Mouse (Mus musculus): ENCODE data around the gene Tdrkh.
A peak's percentile ranks its signal among the peaks of the same experiment; 100 is the strongest.

Tdrkh gene

DNA sequence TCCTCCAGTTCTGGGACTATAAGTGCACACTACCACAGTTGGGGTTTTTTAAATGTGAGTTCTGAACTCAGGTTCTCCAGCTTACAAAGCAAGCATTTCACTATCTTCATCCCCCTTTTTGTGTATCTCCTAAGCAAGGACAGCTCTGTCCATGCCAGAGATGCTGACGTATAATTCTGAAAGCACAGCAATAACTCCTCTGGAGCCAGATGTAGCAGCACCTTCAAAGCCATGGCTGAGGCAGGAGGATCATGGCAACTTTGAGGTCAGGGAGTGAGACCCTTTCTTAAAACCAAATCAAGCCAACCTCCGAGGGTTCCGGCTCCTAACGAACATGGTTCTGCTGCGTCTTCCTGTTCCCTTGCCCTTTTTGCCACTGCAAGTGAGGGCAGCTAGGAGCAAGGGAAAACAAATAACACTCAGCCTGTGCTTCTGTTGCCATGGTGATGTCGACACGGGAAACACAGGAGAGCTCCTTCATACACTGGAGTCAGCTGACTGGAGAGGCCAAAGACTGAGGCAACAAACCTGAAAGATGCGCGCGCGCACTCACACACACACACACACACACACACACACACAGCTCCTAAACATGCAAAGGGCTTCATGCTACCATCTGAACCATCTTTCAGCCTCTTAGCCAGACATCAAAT is 51.0 kb downstream of the Tdrkh start:
- DNase-seq: no peak

DNA sequence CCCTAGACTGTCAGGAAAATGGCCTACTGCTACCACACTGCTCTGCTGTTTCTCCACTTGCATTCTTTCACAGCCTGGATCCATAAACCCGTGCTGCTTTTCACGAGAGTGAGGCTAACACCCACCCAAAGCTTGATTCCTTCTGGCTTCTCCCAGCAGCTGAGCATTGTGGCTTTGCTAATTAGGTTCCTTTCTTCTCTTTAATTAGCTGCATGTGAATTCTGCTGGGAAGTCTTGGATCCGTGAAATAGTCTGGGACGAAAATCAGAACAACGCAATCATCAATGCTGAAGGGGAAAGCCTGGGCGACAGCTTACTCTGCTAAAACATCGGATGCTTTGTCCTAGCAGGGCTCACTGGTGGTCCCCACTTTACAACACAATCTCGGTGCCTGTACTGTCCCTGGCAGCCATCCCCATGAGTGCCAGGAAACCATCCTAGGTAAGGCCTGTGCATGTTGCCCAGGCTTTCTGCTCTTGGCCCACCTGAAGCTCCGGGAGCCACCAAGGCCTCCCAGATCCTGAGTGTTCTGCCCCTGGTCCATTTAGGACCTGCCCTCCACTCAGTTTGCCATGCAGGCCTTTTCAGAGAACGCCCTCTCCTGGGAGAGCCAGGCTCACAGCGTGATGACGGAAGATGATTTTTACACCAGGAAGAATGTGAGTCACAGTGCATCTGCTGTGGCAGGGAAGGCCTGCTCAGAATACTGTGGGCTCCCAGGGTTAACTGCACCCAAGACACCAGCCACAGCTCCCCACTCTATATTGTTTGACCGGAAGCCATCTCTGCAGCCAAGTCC is 52.8 kb downstream of the Tdrkh start:
- DNase-seq: no peak

DNA sequence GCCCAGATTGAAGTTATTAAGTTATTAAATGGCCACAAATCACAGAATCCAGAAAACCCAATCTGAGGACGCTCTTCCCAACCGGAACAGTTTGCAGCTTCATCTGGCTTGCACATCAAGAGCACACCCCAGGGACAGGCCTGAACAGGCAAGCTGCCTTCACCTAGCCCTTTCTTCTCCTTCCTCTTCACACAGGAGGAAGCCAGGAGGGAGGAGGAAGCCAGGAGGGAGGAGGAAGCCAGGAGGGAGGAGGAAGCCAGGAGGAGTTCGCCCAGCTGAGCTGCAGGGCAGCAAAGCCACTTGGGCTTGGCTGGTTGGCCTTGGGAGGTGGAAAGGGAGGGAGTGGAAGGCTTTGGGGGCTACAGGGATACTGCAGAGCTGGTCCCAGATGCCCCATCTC is 55.9 kb downstream of the Tdrkh start:
- no peak for DNase-seq

DNA sequence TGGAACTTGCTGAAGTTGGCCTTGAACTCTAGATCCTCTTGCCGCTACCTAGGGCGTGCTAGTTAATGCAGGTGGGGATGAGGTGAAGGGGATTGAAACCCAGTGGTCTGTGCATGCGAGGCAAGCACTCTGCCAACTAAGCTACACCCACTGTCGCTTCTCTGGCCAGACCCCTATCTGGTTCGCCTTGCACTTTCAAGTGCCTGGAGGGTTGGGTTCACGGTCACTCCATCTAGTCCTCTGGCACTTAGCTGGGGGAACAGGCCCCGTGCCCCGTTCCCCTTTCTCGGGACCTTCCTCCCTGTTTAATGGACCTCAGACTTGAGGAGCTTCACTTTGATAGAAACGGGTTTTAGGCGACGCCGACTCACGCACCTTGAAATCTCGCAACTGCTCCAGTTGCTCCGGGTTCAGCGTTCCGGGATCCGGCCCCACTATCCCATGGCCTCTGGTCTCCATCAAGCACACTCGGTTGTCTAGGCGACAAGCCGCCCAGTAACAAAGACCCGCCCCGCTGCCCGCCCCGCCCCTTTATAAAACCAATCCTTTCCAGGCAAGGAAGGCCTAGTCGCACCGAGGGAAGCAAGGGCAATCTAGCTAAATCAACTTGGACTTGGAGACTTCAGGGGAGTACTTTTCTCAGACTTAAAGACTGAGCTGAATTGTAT is 59.5 kb downstream of the Tdrkh start:
- no peak for DNase-seq

DNA sequence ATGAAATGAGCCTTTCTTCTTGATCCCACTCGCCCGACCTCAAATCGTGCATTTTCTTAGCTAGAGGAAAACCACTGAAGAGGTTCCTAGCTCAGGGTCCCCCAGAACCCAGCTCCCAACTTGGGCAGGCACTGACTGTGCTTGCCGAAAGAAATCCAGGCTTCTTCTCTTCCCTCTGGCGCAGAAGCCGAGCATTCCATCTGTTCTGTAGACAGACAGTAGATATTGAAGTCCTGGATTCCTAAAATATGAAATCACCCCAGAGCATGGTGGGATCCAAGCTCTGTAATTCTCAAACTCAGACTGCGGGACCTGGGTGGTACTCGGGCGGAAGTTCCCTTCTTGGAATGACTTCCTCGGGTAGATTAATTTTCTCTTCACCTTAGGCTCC is 60.0 kb downstream of the Tdrkh start:
- no peak for DNase-seq

DNA sequence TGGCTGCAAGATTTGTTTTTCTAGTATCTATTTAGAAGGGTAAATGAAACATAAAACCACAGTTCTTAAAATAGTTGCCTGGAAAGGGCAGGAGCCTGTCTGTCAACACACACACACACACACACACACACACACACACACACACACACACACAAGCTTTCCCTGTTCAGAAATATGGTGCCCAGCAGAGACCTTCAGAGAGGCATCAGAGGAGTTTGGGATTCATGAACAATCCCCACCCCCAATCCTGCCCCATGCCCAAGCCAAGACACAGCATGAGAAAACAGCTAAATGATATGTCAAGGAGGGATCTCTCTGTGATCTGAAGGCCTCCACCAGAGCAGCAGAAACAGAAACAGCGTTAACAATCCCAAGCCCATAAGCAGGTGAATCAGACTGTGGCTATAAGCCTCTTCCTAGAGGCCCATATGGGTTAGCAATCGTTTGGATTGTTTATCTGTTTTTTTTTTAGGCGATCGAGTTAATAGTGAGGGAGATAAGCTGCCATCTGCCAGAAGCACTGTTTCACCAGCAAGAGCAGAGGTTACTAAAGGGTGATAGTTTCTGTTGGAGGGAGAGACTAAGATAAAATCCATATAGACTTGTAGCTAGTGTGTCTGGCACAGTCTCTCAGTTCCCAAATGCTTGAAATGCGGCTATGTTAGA is 60.6 kb downstream of the Tdrkh start:
- DNase-seq: no peak

GRCm38 (mm10) chr3:94476301-94477035 is 63.4 kb downstream of the Tdrkh start:
- DNase-seq: peak; percentile 36

GRCm38 (mm10) chr3:94477444-94477843 is 64.4 kb downstream of the Tdrkh start:
- peak; percentile 56 for DNase-seq

- DNase-seq: peak; percentile 91
Observed at GRCm38 (mm10) chr3:94477981-94478422, 64.9 kb downstream of the Tdrkh start, which contains the start of gene Celf3. Celf3 (plus strand) TSS chr3:94478295.

- DNase-seq: peak; percentile 63
Observed at GRCm38 (mm10) chr3:94478591-94479169, 65.6 kb downstream of the Tdrkh start.

- no peak for DNase-seq
Observed at GRCm38 (mm10) chr3:94479564-94479963, 66.5 kb downstream of the Tdrkh start.

GRCm38 (mm10) chr3:94480291-94480884 is 67.3 kb downstream of the Tdrkh start, which contains the start of gene Riiad1:
Riiad1 (minus strand) TSS chr3:94480341.
- DNase-seq: peak; percentile 26

DNA sequence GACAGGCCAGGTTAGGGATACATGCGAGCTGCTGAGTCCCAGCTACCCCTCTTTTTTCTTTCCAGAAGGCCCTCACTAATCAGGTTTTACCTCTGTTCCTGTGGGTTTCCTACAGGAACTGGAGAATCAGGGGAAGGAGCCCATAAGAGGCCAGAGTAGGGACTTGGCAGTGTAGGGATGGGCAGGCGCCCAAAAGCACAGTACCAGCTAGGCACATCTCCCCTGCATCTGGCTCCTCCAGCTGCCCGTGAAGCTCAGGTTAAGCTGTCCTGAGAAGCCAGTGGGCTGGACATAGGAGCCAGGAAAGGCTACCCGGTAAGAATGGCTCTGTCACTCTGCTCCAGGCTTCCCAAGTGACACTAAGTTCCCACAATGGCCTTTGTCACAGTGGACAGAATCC is 68.4 kb downstream of the Tdrkh start:
- DNase-seq: no peak

DNA sequence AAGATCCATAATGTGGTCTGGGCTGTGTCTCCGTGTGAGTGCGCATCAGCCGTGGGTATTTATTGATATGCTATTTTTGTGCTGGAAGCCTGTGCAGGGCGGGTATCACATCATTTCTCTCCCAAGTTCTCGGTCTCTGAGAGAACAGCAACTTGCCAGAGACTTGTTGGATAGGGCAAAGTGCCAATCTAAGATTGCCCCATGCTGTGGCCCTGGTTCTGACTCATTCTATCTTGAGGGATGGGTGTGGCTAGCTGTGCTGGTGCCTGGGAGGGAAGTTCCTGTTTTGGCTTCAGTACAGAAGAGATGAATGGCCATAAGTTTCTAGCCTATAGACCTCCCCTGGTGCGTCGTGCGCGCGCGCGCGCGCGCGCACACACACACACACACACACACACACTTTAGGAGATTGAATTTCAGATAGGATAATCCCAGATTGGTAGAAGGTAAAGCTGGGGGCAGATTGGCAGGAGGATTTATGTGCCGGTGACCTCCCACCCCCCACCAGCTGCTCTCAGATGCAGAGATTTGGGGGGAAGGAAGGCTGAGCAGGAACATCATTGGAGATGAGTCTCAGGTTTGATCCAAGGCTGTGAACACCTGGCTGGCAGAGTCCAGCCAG is 69.8 kb downstream of the Tdrkh start:
- DNase-seq: peak; percentile 52

DNA sequence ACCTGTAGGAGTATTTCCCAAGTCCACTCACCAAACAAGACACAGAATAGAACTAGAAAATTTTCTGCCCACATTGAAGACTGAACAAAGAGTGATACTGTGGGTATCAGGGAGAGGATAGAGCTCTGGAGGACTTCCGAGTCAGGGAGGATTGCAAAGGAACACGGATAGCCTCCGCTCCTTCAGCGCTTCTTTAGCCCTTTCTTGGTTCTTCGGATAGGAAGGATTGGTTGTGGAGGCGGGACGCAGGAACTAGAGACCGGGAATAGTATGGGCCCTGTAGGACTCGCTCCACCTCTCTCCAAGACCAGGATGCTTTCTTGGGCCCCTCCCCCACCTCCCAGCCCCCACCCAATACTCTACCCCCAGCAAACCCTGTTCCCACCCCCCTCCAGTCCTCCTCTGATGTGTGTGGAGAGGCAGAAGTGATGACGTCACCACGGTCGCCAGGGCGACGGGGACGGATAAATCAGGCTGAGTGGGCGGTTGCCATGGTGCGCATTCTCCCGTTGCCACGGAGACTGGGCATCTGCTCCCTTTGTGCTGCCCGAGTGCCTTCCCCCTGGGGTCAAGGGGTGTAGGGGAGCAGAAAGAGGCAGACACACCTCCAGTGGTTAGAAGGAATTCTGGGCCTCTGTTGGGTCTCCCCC is 70.8 kb downstream of the Tdrkh start:
- peak; percentile 77 for DNase-seq
